Mouse (Mus musculus): ENCODE data around the gene Cdr1.

The Cdr1 gene

GRCm38 (mm10) chrX:61185458-61185857 lies at the start of gene Cdr1:
Gene Cdr1 (minus strand): TSS chrX:61185558.
- DNase-seq (ENCODE audit: low spot score in 2 of 2): no peak

GRCm38 (mm10) chrX:61185869-61186268 lies 511 bp upstream of the Cdr1 start:
- DNase-seq (ENCODE audit: low spot score in 2 of 2): no peak

GRCm38 (mm10) chrX:61166519-61166918 lies 18.8 kb downstream of the Cdr1 start:
- DNase-seq (ENCODE audit: low spot score in 2 of 2): no peak

GRCm38 (mm10) chrX:61161249-61161648 lies 24.1 kb downstream of the Cdr1 start:
- DNase-seq (ENCODE audit: low spot score in 2 of 2): no peak

- DNase-seq (ENCODE audit: low spot score in 2 of 2): no peak
Measured at GRCm38 (mm10) chrX:61154657-61155256, 30.6 kb downstream of the Cdr1 start.

GRCm38 (mm10) chrX:61154246-61154645 lies 31.1 kb downstream of the Cdr1 start:
- DNase-seq (ENCODE audit: low spot score in 2 of 2): no peak

GRCm38 (mm10) chrX:61146569-61146968 lies 38.8 kb downstream of the Cdr1 start:
- no peak for DNase-seq (ENCODE audit: low spot score in 2 of 2)

GRCm38 (mm10) chrX:61145416-61145815 lies 39.9 kb downstream of the Cdr1 start:
- no peak for DNase-seq (ENCODE audit: low spot score in 2 of 2)

GRCm38 (mm10) chrX:61134592-61134991 lies 50.8 kb downstream of the Cdr1 start:
- no peak for DNase-seq (ENCODE audit: low spot score in 2 of 2)

All from spleen, postnatal 36 days (tissue).